Mouse (Mus musculus) megakaryocyte, embryonic 14.5 days (primary cell): ENCODE measurements at regions not wholly inside any gene's neighbourhood (a gene's known extent, or its start where the extent isn't known, plus 50 kb on each side); places are given as distances from the start of the nearest gene placed in this dataset.

ENCODE experiments used
- FLI1 ChIP-seq: IDR thresholded peaks from 2 replicates; pipeline ENCODE4 v1.6.1; 2012; ENCODE audit warnings: low read length, inconsistent platforms, mixed read lengths
- GATA1 ChIP-seq: IDR thresholded peaks from 3 replicates; pipeline ENCODE4 v1.6.1; 2012; ENCODE audit warnings: mixed read lengths, low read length, inconsistent platforms, borderline replicate concordance

- no peak for TF ChIP-seq GATA1
- no peak for TF ChIP-seq FLI1
Observed at GRCm38 (mm10) chr9:46433716-46434115, 113.9 kb upstream of the 4931429L15Rik start.
